Mouse (Mus musculus) myocyte (in vitro differentiated cells): ENCODE measurements at regions not wholly inside any gene's neighbourhood (a gene's known extent, or its start where the extent isn't known, plus 50 kb on each side); places are given as distances from the start of the nearest gene placed in this dataset.

Experiments
- E2F4 ChIP-seq: IDR thresholded peaks from one replicate; pipeline ENCODE4 v1.6.1; 2011; ENCODE audit warnings: mild to moderate bottlenecking, control low read depth, moderate library complexity; ENCODE audit not compliant: insufficient read depth
- MAX ChIP-seq: IDR thresholded peaks from one replicate; pipeline ENCODE4 v1.6.1; 2011; ENCODE audit warnings: low read depth, mild to moderate bottlenecking, control low read depth
- MYOG ChIP-seq, 3 experiments: IDR thresholded peaks; one replicate each; pipeline ENCODE4 v1.6.1; 2011; ENCODE audit warnings: control low read depth in 2 of 3, low read depth in 2 of 3, mild to moderate bottlenecking in 2 of 3; ENCODE audit not compliant: insufficient read length in 2 of 3, control insufficient read depth in 1 of 3, insufficient read depth in 1 of 3
- POLR2A ChIP-seq: IDR thresholded peaks from one replicate; pipeline ENCODE4 v1.6.1; 2011; ENCODE audit warnings: low read depth, mild to moderate bottlenecking, control low read depth, moderate library complexity; ENCODE audit not compliant: insufficient read length
- TCF12 ChIP-seq: IDR thresholded peaks from one replicate; pipeline ENCODE4 v1.6.1; 2011; ENCODE audit warnings: mild to moderate bottlenecking, control low read depth; ENCODE audit not compliant: poor library complexity, insufficient read depth, severe bottlenecking
- USF1 ChIP-seq: IDR thresholded peaks from one replicate; pipeline ENCODE4 v1.6.1; 2011; ENCODE audit warnings: low read depth, mild to moderate bottlenecking, control low read depth, moderate library complexity

DNA sequence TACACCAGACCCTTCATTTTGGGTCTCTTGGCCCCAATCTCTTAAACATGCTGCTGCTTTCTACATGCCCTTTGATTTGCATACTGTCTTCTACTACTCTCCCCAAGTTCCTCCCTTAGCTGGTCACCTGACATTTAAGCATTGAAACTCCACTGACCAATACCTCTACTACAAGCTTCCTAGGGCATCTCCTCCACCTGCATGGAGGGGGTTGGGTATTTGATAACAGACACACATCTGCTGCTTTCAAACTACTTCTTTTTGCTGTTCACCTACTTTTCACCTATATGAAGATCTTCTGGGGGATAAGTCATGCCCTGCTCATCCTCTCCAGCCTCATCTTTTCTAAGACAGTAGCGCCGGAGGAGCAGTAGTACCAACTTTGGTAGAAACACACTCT is 249.9 kb upstream of the Jun start:
- TF ChIP-seq TCF12 (no peak), E2F4 (no peak), POLR2A (no peak), USF1 (no peak), MAX (no peak), MYOG (IDR thresholded peaks at IDR 0.05; ENCODE audit: control insufficient read depth in 1 of 3, insufficient read depth in 1 of 3, insufficient read length in 2 of 3, low read depth in 2 of 3) (no peak)
